Mouse (Mus musculus): Measurements from ENCODE around the gene Sema6d. TPM values are rescaled to one million over a fixed set of nuclear protein-coding genes. Genes with fewer than 3 reads are reported as not detected.

The Sema6d gene
- polyA plus RNA-seq, 1 experiment = 25.3 TPM

GRCm38 (mm10) chr2:124653161-124653560 is 563.4 kb downstream of the Sema6d start:
- Histone ChIP-seq H3K4me3 (replicated peaks; ENCODE audit: extremely low read depth, low read depth, low read length) (no peak overlapping the region), H3K4me1 (ENCODE audit: control insufficient read depth, insufficient read depth, low read length) (peaks cover 7% of the 10 kb centered on the region; the same call in 1 of the 2 replicates)
- 86% methylated on average over 7 of the region's 7 CpGs for WGBS
- DNase-seq = no peak
- TF ChIP-seq POLR2A (IDR thresholded peaks at IDR 0.05; ENCODE audit: borderline replicate concordance, extremely low read depth, low read depth, low read length) (no peak), CTCF (IDR thresholded peaks at IDR 0.05; ENCODE audit: insufficient read depth, low read length) (no peak)

GRCm38 (mm10) chr2:124657358-124657757 is 567.6 kb downstream of the Sema6d start:
- no peak for DNase-seq
- H3K4me3 ChIP-seq (replicated peaks; ENCODE audit: extremely low read depth, low read depth, low read length) = no peak overlapping the region
- TF ChIP-seq CTCF (IDR thresholded peaks at IDR 0.05; ENCODE audit: insufficient read depth, low read length) (no peak), POLR2A (IDR thresholded peaks at IDR 0.05; ENCODE audit: borderline replicate concordance, extremely low read depth, low read depth, low read length) (no peak)
- peaks cover 4% of the 10 kb centered on the region; the same call in 1 of the 2 replicates for H3K4me1 ChIP-seq (ENCODE audit: control insufficient read depth, insufficient read depth, low read length)
- 71% methylated on average over 11 of the region's 11 CpGs for WGBS

- no peak for DNase-seq
- WGBS = 94% methylated on average over 14 of the region's 14 CpGs
- Histone ChIP-seq H3K4me1 (ENCODE audit: control insufficient read depth, insufficient read depth, low read length) (peaks cover 4% of the 10 kb centered on the region; the same call in 1 of the 2 replicates), H3K4me3 (replicated peaks; ENCODE audit: extremely low read depth, low read depth, low read length) (no peak overlapping the region)
- TF ChIP-seq CTCF (IDR thresholded peaks at IDR 0.05; ENCODE audit: insufficient read depth, low read length) (no peak), POLR2A (IDR thresholded peaks at IDR 0.05; ENCODE audit: borderline replicate concordance, extremely low read depth, low read depth, low read length) (no peak)
Observed at GRCm38 (mm10) chr2:124658374-124658773, 568.6 kb downstream of the Sema6d start.

GRCm38 (mm10) chr2:124659601-124660000 is 569.8 kb downstream of the Sema6d start:
- WGBS = 94% methylated on average over 13 of the region's 13 CpGs
- H3K4me1 ChIP-seq (ENCODE audit: control insufficient read depth, insufficient read depth, low read length) = peaks cover 2% of the 10 kb centered on the region; the same call in 1 of the 2 replicates
- H3K4me3 ChIP-seq (replicated peaks; ENCODE audit: extremely low read depth, low read depth, low read length) = no peak overlapping the region
- DNase-seq = no peak
- TF ChIP-seq POLR2A (IDR thresholded peaks at IDR 0.05; ENCODE audit: borderline replicate concordance, extremely low read depth, low read depth, low read length) (no peak), CTCF (IDR thresholded peaks at IDR 0.05; ENCODE audit: insufficient read depth, low read length) (no peak)

- DNase-seq = no peak
- TF ChIP-seq CTCF (IDR thresholded peaks at IDR 0.05; ENCODE audit: insufficient read depth, low read length) (no peak), POLR2A (IDR thresholded peaks at IDR 0.05; ENCODE audit: borderline replicate concordance, extremely low read depth, low read depth, low read length) (no peak)
- H3K4me3 ChIP-seq (replicated peaks; ENCODE audit: extremely low read depth, low read depth, low read length) = no peak overlapping the region
- peaks cover 2% of the 10 kb centered on the region; the same call in 1 of the 2 replicates for H3K4me1 ChIP-seq (ENCODE audit: control insufficient read depth, insufficient read depth, low read length)
- WGBS = 73% methylated on average over 5 of the region's 5 CpGs
Observed at GRCm38 (mm10) chr2:124660686-124661085, 570.9 kb downstream of the Sema6d start.

- no peak for TF ChIP-seq POLR2A (IDR thresholded peaks at IDR 0.05; ENCODE audit: borderline replicate concordance, extremely low read depth, low read depth, low read length)
- TF ChIP-seq CTCF (IDR thresholded peaks at IDR 0.05; ENCODE audit: insufficient read depth, low read length) = no peak
- DNase-seq = no peak
- Histone ChIP-seq H3K4me1 (ENCODE audit: control insufficient read depth, insufficient read depth, low read length) (peaks cover 2% of the 10 kb centered on the region; the same call in 1 of the 2 replicates), H3K4me3 (replicated peaks; ENCODE audit: extremely low read depth, low read depth, low read length) (no peak overlapping the region)
- 89% methylated on average over 9 of the region's 9 CpGs for WGBS
Observed at GRCm38 (mm10) chr2:124661316-124661715, 571.5 kb downstream of the Sema6d start.

GRCm38 (mm10) chr2:124662257-124662656 is 572.5 kb downstream of the Sema6d start:
- no peak for DNase-seq
- H3K4me3 ChIP-seq (replicated peaks; ENCODE audit: extremely low read depth, low read depth, low read length) = no peak overlapping the region
- H3K4me1 ChIP-seq (ENCODE audit: control insufficient read depth, insufficient read depth, low read length) = peaks cover 4% of the 10 kb centered on the region; the same call in 1 of the 2 replicates
- 45% methylated on average over 5 of the region's 5 CpGs for WGBS
- TF ChIP-seq CTCF (IDR thresholded peaks at IDR 0.05; ENCODE audit: insufficient read depth, low read length) (no peak), POLR2A (IDR thresholded peaks at IDR 0.05; ENCODE audit: borderline replicate concordance, extremely low read depth, low read depth, low read length) (no peak)

- no peak for TF ChIP-seq POLR2A (IDR thresholded peaks at IDR 0.05; ENCODE audit: borderline replicate concordance, extremely low read depth, low read depth, low read length)
- no peak for TF ChIP-seq CTCF (IDR thresholded peaks at IDR 0.05; ENCODE audit: insufficient read depth, low read length)
Observed at GRCm38 (mm10) chr2:124664191-124664590, 574.4 kb downstream of the Sema6d start.

GRCm38 (mm10) chr2:124668431-124668830 is 578.7 kb downstream of the Sema6d start:
- 0 out of 2 replicates have a peak, but pooled peaks cover 2% of the 10 kb centered on the region for H3K4me1 ChIP-seq (ENCODE audit: control insufficient read depth, insufficient read depth, low read length)
- 79% methylated on average over 1 of the region's 1 CpGs for WGBS
- no peak overlapping the region for H3K4me3 ChIP-seq (replicated peaks; ENCODE audit: extremely low read depth, low read depth, low read length)
- DNase-seq = no peak
- TF ChIP-seq POLR2A (IDR thresholded peaks at IDR 0.05; ENCODE audit: borderline replicate concordance, extremely low read depth, low read depth, low read length) = no peak
- TF ChIP-seq CTCF (IDR thresholded peaks at IDR 0.05; ENCODE audit: insufficient read depth, low read length) = no peak

More at GRCm38 (mm10) chr2:124664191-124664590, 574.4 kb downstream of the Sema6d start:
- Histone ChIP-seq H3K4me3 (replicated peaks; ENCODE audit: extremely low read depth, low read depth, low read length) (no peak overlapping the region), H3K4me1 (ENCODE audit: control insufficient read depth, insufficient read depth, low read length) (0 out of 2 replicates have a peak, but pooled peaks cover 2% of the 10 kb centered on the region)
- no peak for DNase-seq
- WGBS = 95% methylated on average over 16 of the region's 16 CpGs

- DNase-seq = no peak
- no peak overlapping the region for H3K4me3 ChIP-seq (replicated peaks; ENCODE audit: extremely low read depth, low read depth, low read length)
- TF ChIP-seq POLR2A (IDR thresholded peaks at IDR 0.05; ENCODE audit: borderline replicate concordance, extremely low read depth, low read depth, low read length) = no peak
- TF ChIP-seq CTCF (IDR thresholded peaks at IDR 0.05; ENCODE audit: insufficient read depth, low read length) = no peak
- H3K4me1 ChIP-seq (ENCODE audit: control insufficient read depth, insufficient read depth, low read length) = no peaks in the 10 kb centered on the region
Observed at GRCm38 (mm10) chr2:124673117-124673516, 583.3 kb downstream of the Sema6d start.

All from lung, adult 2 months (tissue).